Mouse (Mus musculus) heart, postnatal 10 days (tissue): ENCODE results near the gene Pigw. TPM values are rescaled to one million over a fixed set of nuclear protein-coding genes. Genes with fewer than 3 reads are reported as not detected.
A peak's percentile ranks its signal among the peaks of the same experiment; 100 is the strongest.

Experiments used
- DNase-seq, 2 experiments: peaks; one replicate each; pipeline ENCODE4 v3.0.0; 2021
- intact Hi-C: fragments of 180-260 bp; cut with DNase I; formaldehyde crosslinking; loops from one replicate; pipeline ENCODE4 v1.15.1; 2025
- total RNA-seq, 2 experiments: library from RNA; stranded (reverse); gene quantifications; 2 replicates each; pipeline ENCODE4 v1.2.3; 2021

The Pigw gene
- total RNA-seq, result 1 to 10 TPM; 5.5 to 6.7 TPM

- intact Hi-C loops, result loop anchor here (1.0 kb wide), 1 partner anchor 9 kb away; no protein-coding TSS in a partner anchor
- DNase-seq, result peak; percentile 86 to 87
These were observed at the start of gene Pigw, which contains the start of gene Myo19 for GRCm38 (mm10) chr11:84879772-84880464. TSS of gene Pigw (minus strand) at chr11:84880285. TSS of gene Myo19 (plus strand) at chr11:84880148.

GRCm38 (mm10) chr11:84920981-84921380 lies 40.9 kb upstream of the Pigw start:
- DNase-seq, result no peak
- intact Hi-C loops, result no loop called here

- intact Hi-C loops, result loop anchor here (5.0 to 10.0 kb wide), 4 partner anchors 77 to 395 kb away; partner anchors contain the start of gene Ppm1d
These were observed 39.9 kb upstream of the Pigw start for GRCm38 (mm10) chr11:84919951-84920350.

GRCm38 (mm10) chr11:84919276-84919675 lies 39.2 kb upstream of the Pigw start:
- DNase-seq, result peak in 1 of 2 experiments; percentile 36
- intact Hi-C loops, result loop anchor here (5.0 to 10.0 kb wide), 4 partner anchors 78 to 396 kb away; partner anchors contain the start of gene Ppm1d

More at GRCm38 (mm10) chr11:84919951-84920350, 39.9 kb upstream of the Pigw start:
- no peak for DNase-seq

- intact Hi-C loops, result loop anchor here (1.0 to 10.0 kb wide), 5 partner anchors 60 to 396 kb away; partner anchors contain the start of gene Ppm1d
- peak; percentile 83 to 93 for DNase-seq
These were observed 38.3 kb upstream of the Pigw start for GRCm38 (mm10) chr11:84918425-84918824.

- DNase-seq, result no peak
- intact Hi-C loops, result loop anchor here (5.0 to 10.0 kb wide), 4 partner anchors 80 to 398 kb away; partner anchors contain the start of gene Ppm1d
These were observed 36.7 kb upstream of the Pigw start for GRCm38 (mm10) chr11:84916703-84917300.

- intact Hi-C loops, result loop anchor here (5.0 to 10.0 kb wide), 4 partner anchors 81 to 399 kb away; partner anchors contain the start of gene Ppm1d
- DNase-seq, result peak; percentile 90 to 93
These were observed 36.1 kb upstream of the Pigw start, which contains the start of gene Znhit3 for GRCm38 (mm10) chr11:84916053-84916702. TSS of gene Znhit3 (minus strand) at chr11:84916366.

- no peak for DNase-seq
- intact Hi-C loops, result loop anchor here (5.0 to 10.0 kb wide), 4 partner anchors 83 to 400 kb away; partner anchors contain the start of gene Ppm1d
These were observed 34.6 kb upstream of the Pigw start for GRCm38 (mm10) chr11:84914673-84915072.

GRCm38 (mm10) chr11:84910411-84910810 lies 30.3 kb upstream of the Pigw start:
- no peak for DNase-seq
- intact Hi-C loops, result loop anchor here (10.0 kb wide), 1 partner anchor 404 kb away; the partner anchor contains the start of gene Ppm1d

- no peak for DNase-seq
- intact Hi-C loops, result no loop called here
These were observed 28.4 kb upstream of the Pigw start for GRCm38 (mm10) chr11:84908480-84908879.

- intact Hi-C loops, result no loop called here
- DNase-seq, result no peak
These were observed 27.0 kb upstream of the Pigw start for GRCm38 (mm10) chr11:84907081-84907480.

GRCm38 (mm10) chr11:84904597-84905144 lies 24.6 kb upstream of the Pigw start:
- DNase-seq, result no peak
- intact Hi-C loops, result no loop called here

- intact Hi-C loops, result no loop called here
- DNase-seq, result no peak
These were observed 13.0 kb upstream of the Pigw start for GRCm38 (mm10) chr11:84893113-84893512.

GRCm38 (mm10) chr11:84891705-84892104 lies 11.6 kb upstream of the Pigw start:
- no peak for DNase-seq
- intact Hi-C loops, result loop anchor here (2.0 kb wide), 1 partner anchor 35 kb away; no protein-coding TSS in a partner anchor

GRCm38 (mm10) chr11:84889492-84889891 lies 9.4 kb upstream of the Pigw start:
- no peak for DNase-seq
- intact Hi-C loops, result no loop called here

GRCm38 (mm10) chr11:84888025-84888424 lies 7.9 kb upstream of the Pigw start:
- DNase-seq, result no peak
- intact Hi-C loops, result no loop called here

GRCm38 (mm10) chr11:84886767-84887511 lies 6.9 kb upstream of the Pigw start:
- DNase-seq, result no peak
- intact Hi-C loops, result no loop called here

- DNase-seq, result no peak
- intact Hi-C loops, result no loop called here
These were observed 6.2 kb upstream of the Pigw start for GRCm38 (mm10) chr11:84886236-84886635.

- intact Hi-C loops, result no loop called here
- no peak for DNase-seq
These were observed 5.2 kb upstream of the Pigw start for GRCm38 (mm10) chr11:84885238-84885637.

- DNase-seq, result no peak
- intact Hi-C loops, result no loop called here
These were observed 2.3 kb upstream of the Pigw start for GRCm38 (mm10) chr11:84882346-84882745.
